Mouse (Mus musculus) brain, embryonic 14.5 days (tissue): ENCODE measurements around the gene Gm5737. TPM values are rescaled to one million over a fixed set of nuclear protein-coding genes. Genes with fewer than 3 reads are reported as not detected.

Experiments
- DNase-seq: peaks from one replicate; pipeline ENCODE4 v3.0.0-alpha.2; 2011; ENCODE audit warnings: low read depth
- CTCF ChIP-seq: fragments of 200-500 bp; IDR thresholded peaks from 2 replicates; pipeline ENCODE4 v1.5.1; 2012; ENCODE audit warnings: inconsistent platforms, mild to moderate bottlenecking, moderate library complexity, borderline replicate concordance; ENCODE audit not compliant: insufficient read depth, insufficient read length; ENCODE audit errors: extremely low read depth
- POLR2A ChIP-seq: fragments of 200-500 bp; IDR thresholded peaks from 2 replicates; pipeline ENCODE4 v1.6.1; 2012; ENCODE audit warnings: mild to moderate bottlenecking, inconsistent platforms, borderline replicate concordance; ENCODE audit not compliant: poor library complexity, insufficient read depth, insufficient read length, severe bottlenecking; ENCODE audit errors: extremely low read depth
- polyA plus RNA-seq: library from polyadenylated mRNA; depleted of rRNA; stranded (reverse); fragments of >200 nt; gene quantifications from 2 replicates; pipeline ENCODE4 v1.2.3, GENCODE M21; 2012; rRNA removed

Gm5737 gene
- polyA plus RNA-seq, 1 experiment = 0.37 TPM

DNA sequence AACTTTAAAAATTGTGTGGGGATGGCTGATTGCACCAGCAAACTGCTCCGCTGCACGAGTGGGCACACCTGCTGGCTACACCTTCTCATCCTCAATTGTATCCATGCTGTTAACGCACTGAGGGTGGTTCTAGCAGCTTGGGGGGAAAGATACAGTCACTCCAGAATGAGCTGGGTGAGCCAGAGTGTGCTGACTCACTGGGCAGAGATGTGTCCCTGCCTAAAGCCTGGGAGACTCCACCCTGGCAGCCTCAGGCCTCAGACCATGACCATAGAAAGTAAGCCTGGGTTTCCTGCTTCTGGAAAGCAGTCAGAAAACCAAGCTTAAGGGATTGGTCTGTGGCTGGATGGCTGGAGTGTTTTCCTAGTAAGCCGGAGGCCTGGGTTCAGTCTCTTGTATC lies 53.7 kb downstream of the Gm5737 start:
- TF ChIP-seq CTCF (no peak), POLR2A (no peak)
- DNase-seq = no peak

- TF ChIP-seq POLR2A (no peak), CTCF (no peak)
- no peak for DNase-seq
These were observed 54.5 kb downstream of the Gm5737 start for GRCm38 (mm10) chr7:120866684-120867083.

DNA sequence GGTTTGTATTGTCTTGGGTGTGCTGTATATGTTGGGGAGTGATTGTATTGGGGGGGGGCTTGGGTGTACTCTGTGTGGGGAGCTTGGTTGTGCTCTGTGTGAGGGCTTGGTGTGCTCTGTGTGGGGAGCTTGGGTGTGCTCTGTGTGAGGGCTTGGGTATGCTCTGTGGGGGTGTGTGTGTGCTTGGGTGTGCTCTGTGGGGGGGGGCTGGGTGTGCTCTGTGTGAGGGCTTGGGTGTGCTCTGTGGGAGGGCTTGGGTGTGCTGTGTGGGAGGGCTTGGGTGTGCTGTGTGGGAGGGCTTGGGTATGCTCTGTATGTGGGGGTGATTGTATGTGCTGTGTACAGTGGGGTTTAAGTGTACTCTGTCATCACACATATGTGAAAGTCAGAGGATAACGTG lies 55.6 kb downstream of the Gm5737 start:
- no peak for DNase-seq
- TF ChIP-seq CTCF (no peak), POLR2A (no peak)

- no peak for DNase-seq
- no peak for TF ChIP-seq POLR2A
- TF ChIP-seq CTCF = no peak
These were observed 57.7 kb downstream of the Gm5737 start for GRCm38 (mm10) chr7:120869883-120870282.

GRCm38 (mm10) chr7:120870431-120871008 lies 58.4 kb downstream of the Gm5737 start:
- DNase-seq = no peak
- no peak for TF ChIP-seq CTCF
- TF ChIP-seq POLR2A = no peak

DNA sequence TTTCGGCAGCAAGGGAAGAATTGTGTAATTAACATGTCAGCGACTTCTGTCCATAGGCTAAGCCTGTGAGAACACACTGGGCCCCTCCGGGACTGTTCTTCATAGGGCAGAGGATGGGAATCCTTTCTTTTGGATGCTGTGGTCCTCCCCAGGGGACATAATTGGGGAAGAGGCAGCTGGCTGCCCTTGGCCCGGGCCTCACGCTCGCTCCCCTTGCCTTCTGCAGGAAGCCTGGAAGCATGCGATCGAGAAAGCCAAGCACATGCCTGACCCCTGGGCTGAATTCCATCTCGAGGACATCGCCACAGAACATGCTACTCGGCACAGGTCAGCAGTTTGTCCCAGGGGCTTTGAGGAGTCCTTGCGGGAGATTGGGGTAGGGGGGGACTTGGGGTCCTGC lies 60.9 kb downstream of the Gm5737 start:
- no peak for DNase-seq
- TF ChIP-seq POLR2A = no peak
- TF ChIP-seq CTCF = no peak

DNA sequence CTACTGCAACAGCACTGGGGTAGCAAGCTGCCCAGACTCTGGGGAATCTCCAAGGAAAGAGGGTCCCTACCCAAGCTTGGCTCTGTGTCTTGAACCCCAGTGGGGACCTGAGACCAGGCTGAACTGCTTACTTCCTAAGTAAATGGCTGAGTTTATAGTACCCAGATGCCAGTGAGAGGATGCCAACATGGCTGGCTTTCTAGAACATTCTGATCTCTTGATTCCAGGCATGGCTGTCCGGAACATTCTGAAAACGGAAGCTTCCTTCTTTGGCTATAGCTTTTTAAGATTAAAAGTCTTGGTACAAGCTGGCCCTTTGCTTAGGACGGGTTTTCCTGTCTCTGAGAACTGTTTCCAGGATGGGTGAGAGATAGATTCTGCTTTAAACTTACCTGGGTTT lies 61.9 kb downstream of the Gm5737 start:
- no peak for DNase-seq
- TF ChIP-seq POLR2A = no peak
- no peak for TF ChIP-seq CTCF

- TF ChIP-seq POLR2A (no peak), CTCF (no peak)
- DNase-seq = no peak
These were observed 62.8 kb downstream of the Gm5737 start for GRCm38 (mm10) chr7:120874764-120875539.

DNA sequence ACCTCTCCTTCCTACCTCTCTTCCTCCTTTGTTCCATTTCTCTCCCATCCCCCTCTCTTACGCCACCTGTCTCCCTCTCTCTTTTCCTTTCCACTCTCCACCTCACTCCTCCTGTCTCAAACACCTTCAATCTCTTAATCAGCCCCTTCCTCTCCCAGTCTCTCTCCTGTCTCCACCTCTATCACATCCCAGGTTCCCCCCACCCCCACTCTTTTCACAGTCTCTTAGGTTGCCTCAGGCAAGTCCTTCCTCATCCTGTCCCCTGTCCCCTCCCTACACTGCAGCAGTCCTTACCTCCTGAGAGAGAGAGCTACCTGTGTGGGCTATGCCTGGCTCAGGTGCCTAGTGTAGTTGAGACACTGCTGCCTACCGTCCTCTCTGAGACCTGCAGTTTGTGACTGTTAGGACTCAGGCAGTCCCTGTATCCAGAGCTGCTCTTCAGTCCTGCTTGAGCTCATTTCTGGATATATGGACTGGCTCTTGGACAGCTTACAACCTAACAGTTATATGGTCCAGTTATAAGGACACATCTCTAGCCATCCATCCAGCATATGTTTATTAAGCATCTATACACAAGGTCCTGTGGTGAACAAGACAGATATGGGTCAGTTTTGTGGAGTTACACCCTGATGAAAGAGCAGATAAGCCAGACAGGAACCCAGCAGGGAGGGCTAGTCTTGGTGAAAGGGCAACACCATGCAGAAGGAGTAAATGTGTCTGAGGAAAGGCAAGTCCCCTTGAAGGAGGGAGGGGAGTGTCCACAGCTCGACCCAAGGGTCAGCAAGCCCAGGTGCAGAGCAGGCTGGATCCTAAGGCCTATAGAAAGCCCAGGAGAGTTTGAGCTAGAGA lies 63.6 kb downstream of the Gm5737 start:
- no peak for DNase-seq

GRCm38 (mm10) chr7:120878271-120878670 lies 66.1 kb downstream of the Gm5737 start:
- DNase-seq = peak; percentile 28

More for the DNA sequence above, 63.6 kb downstream of the Gm5737 start:
- TF ChIP-seq CTCF = no peak
- TF ChIP-seq POLR2A = no peak

GRCm38 (mm10) chr7:120879972-120880371 lies 67.8 kb downstream of the Gm5737 start:
- no peak for DNase-seq
- TF ChIP-seq POLR2A (no peak), CTCF (no peak)

More at GRCm38 (mm10) chr7:120878271-120878670, 66.1 kb downstream of the Gm5737 start:
- no peak for TF ChIP-seq CTCF
- TF ChIP-seq POLR2A = no peak

DNA sequence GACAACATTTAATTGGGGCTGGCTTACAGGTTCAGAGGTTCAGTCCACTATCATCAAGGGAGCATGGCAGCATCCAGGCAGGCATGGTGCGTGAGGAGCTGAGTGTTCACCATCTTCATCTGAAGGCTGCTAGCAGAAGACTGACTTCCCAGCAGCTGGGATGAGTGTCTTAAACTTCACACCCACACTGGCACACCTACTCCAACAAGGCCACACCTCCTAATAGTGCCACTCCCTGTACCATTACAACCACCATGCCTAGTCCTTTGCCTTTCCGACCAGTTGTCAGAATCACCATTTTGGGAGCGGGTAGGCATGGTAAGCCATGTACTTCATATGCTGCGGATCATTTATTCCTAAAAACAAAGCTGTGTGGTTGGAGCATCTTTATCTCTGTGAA lies 68.6 kb downstream of the Gm5737 start:
- TF ChIP-seq CTCF = no peak
- TF ChIP-seq POLR2A = no peak
- no peak for DNase-seq

Other genes with a start within 250 kb of the Gm5737 start
- gene Uqcrc2, start 177.2 kb upstream of the Gm5737 start, polyA plus RNA-seq = 154 and 174 TPM in 2 replicates
- gene Pdzd9, start 142.0 kb upstream of the Gm5737 start, polyA plus RNA-seq = 0.25 and 0.30 TPM in 2 replicates
- gene Mosmo, start 134.7 kb upstream of the Gm5737 start, polyA plus RNA-seq = 26.8 and 27.8 TPM in 2 replicates
- gene Vwa3a, start 73.0 kb upstream of the Gm5737 start, polyA plus RNA-seq = 2.1 and 3.0 TPM in 2 replicates
- 31.6 and 34.6 TPM in 2 replicates for gene Eef2k, start 30.5 kb downstream of the Gm5737 start, polyA plus RNA-seq
- 26.3 and 28.9 TPM in 2 replicates for gene Polr3e, start 105.4 kb downstream of the Gm5737 start, polyA plus RNA-seq
- gene Cdr2, start 169.9 kb downstream of the Gm5737 start, polyA plus RNA-seq = 27.4 and 37.4 TPM in 2 replicates
- gene Mfsd13b, start 170.1 kb downstream of the Gm5737 start, polyA plus RNA-seq = 0.15 and 0.22 TPM in 2 replicates
- 103 and 112 TPM in 2 replicates for gene Mettl9, start 222.1 kb downstream of the Gm5737 start, polyA plus RNA-seq